Comparison of ENCODE assay signal across 35 mouse cellular contexts in the genomic region with DNA sequence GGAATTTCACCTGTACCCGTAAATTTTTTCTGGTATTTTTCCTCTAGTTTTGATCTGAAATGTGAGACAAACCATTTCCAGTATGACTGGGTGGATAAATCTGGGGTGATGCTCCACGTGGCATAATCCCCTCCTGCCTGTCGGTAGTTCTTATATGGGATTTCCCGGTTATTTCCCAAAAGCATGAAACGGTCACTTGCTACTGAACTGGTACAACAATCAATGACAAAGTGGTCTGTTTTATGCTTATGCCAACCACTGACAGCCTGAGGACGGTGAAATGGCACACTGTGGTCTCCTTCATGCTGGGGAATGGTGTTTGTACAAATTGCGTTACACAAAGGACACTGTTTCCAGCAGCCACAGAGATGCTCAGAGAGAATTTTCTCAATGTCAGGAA. TPM values are rescaled to one million over a fixed set of nuclear protein-coding genes. Genes with fewer than 3 reads are reported as not detected.
"Had no signal": no experiment of that assay in that cellular context is flagged by ENCODE, and none has a peak within 500 bp of the region (broad histone marks: within the 10 kb centered on the region; RNA-seq: fewer than 3 reads in every experiment).

No protein-coding gene starts in this region.

- H3K4me2 ChIP-seq: heart, embryonic 11.5 days; heart, embryonic 12.5 days; heart, embryonic 13.5 days; heart, embryonic 15.5 days; hindbrain, embryonic 12.5 days; hindbrain, embryonic 13.5 days; hindbrain, embryonic 14.5 days; hindbrain, embryonic 15.5 days; intestine, embryonic 15.5 days; kidney, embryonic 15.5 days had no signal

- H3K27ac ChIP-seq: heart, embryonic 10.5 days; heart, embryonic 13.5 days; heart, embryonic 15.5 days; hindbrain, embryonic 10.5 days; hindbrain, embryonic 12.5 days; hindbrain, embryonic 13.5 days; hindbrain, embryonic 14.5 days; hindbrain, embryonic 15.5 days; hindbrain, postnatal 0 days; intestine, embryonic 15.5 days; kidney, embryonic 15.5 days; kidney, postnatal 0 days; layer of hippocampus, adult 2 months had no signal

- DNase-seq: heart, postnatal 14 days; heart, postnatal 36 days; heart, postnatal 4 days; kidney, adult 11 months; kidney, adult 18-20 months; kidney, adult 2 months; kidney, adult 8-10 months; kidney, adult 9 months; kidney, postnatal 10 days; kidney, postnatal 14 days; kidney, postnatal 25 days; kidney, postnatal 36 days; kidney, postnatal 4 days; layer of hippocampus, adult 9-11 months; layer of hippocampus, postnatal 36 days had no signal

- H3K27me3 ChIP-seq: heart, embryonic 12.5 days; heart, embryonic 13.5 days; heart, embryonic 15.5 days; hindbrain, embryonic 12.5 days; hindbrain, embryonic 15.5 days; intestine, embryonic 15.5 days; kidney, embryonic 15.5 days had no signal

- ATAC-seq: hindbrain, embryonic 16.5 days; hindbrain, postnatal 0 days; inflammation-experienced regulatory T-cells, adult 6 months; intestine, embryonic 15.5 days; intestine, embryonic 16.5 days; intestine, postnatal 0 days had no signal

- H3K9ac ChIP-seq: heart, embryonic 12.5 days; heart, embryonic 13.5 days; heart, embryonic 15.5 days; hindbrain, embryonic 12.5 days; hindbrain, embryonic 13.5 days; hindbrain, embryonic 14.5 days; hindbrain, embryonic 15.5 days; intestine, embryonic 15.5 days; kidney, embryonic 15.5 days had no signal

- H3K9me3 ChIP-seq: heart, embryonic 10.5 days; heart, embryonic 12.5 days; heart, embryonic 13.5 days; heart, embryonic 15.5 days; hindbrain, embryonic 10.5 days; hindbrain, embryonic 12.5 days; hindbrain, embryonic 13.5 days; hindbrain, embryonic 15.5 days; intestine, embryonic 15.5 days; kidney, embryonic 15.5 days had no signal

- H3K4me3 ChIP-seq: heart, embryonic 10.5 days; heart, embryonic 12.5 days; heart, embryonic 13.5 days; heart, embryonic 15.5 days; hindbrain, embryonic 10.5 days; hindbrain, embryonic 12.5 days; hindbrain, embryonic 13.5 days; hindbrain, embryonic 15.5 days; intestine, embryonic 15.5 days; kidney, embryonic 15.5 days; layer of hippocampus, adult 2 months had no signal

- H3K4me1 ChIP-seq: heart, embryonic 10.5 days; heart, embryonic 12.5 days; heart, embryonic 13.5 days; heart, embryonic 15.5 days; hindbrain, embryonic 10.5 days; hindbrain, embryonic 12.5 days; hindbrain, embryonic 13.5 days; hindbrain, embryonic 15.5 days; intestine, embryonic 15.5 days; kidney, embryonic 15.5 days had no signal

- H3K36me3 ChIP-seq: heart, embryonic 10.5 days; heart, embryonic 12.5 days; heart, embryonic 13.5 days; heart, embryonic 15.5 days; hindbrain, embryonic 10.5 days; hindbrain, embryonic 12.5 days; hindbrain, embryonic 13.5 days; hindbrain, embryonic 15.5 days; intestine, embryonic 15.5 days; kidney, embryonic 15.5 days had no signal

RNA-seq across cellular contexts. Expression of a gene that starts 36.8 kb away (rescaled TPM):
- total RNA-seq: hematopoietic stem cell, adult 5-6 weeks had no signal
